Mouse (Mus musculus) adrenal gland, adult 10 weeks (tissue): ENCODE measurements around the gene Epb41l1. TPM values are rescaled to one million over a fixed set of nuclear protein-coding genes. Genes with fewer than 3 reads are reported as not detected.

Experiments used
- polyA plus RNA-seq: library from polyadenylated mRNA; stranded (reverse); fragments of 350-450 nt; fragmentation: Illumina TruSeq; extraction: RNeasy Lipid Tissue Mini Kit (QIAGEN cat#74804); gene quantifications from one replicate; pipeline ENCODE4 v1.2.3, GENCODE M21; 2014; ENCODE audit warnings: low read depth, low replicate concordance

Gene Epb41l1
- 18.9 TPM for polyA plus RNA-seq

DNA sequence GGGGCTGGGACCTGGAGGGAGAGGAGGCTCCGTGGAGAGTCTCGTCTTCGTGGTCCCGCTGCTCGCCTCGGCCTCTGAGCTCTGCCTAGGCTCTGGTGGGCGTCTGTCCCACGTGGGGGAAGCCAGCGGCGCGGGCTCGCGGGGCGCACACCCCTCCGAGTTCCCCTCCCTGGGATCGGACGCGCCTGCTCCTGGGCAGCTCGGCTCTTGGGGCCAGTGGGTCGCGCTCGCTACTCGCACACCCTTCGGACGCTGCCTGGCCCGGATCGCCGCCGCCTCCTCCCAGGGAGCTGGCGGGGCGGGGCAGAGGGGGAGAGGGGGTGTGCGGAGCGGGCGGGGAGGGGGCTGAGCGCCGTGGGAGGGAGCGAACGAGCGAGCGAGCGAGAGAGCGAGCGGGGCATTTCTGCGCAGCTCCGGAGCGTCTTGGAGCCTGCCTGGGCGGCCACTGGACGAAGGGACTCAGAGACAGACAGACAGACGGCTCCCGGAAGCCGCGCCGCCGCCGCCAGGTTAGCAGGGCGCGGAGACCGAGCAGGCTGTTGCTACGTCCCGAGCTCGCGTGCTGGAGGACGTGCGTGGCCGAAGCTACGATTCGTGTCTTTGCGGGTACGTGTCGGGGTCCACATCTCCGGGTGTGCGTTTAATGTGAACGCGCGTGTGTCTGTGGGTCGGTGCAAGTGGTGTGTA, at the start of gene Epb41l1:
TSS of gene Epb41l1 (plus strand) at position 216 of the 687 bp plus-strand sequence.

DNA sequence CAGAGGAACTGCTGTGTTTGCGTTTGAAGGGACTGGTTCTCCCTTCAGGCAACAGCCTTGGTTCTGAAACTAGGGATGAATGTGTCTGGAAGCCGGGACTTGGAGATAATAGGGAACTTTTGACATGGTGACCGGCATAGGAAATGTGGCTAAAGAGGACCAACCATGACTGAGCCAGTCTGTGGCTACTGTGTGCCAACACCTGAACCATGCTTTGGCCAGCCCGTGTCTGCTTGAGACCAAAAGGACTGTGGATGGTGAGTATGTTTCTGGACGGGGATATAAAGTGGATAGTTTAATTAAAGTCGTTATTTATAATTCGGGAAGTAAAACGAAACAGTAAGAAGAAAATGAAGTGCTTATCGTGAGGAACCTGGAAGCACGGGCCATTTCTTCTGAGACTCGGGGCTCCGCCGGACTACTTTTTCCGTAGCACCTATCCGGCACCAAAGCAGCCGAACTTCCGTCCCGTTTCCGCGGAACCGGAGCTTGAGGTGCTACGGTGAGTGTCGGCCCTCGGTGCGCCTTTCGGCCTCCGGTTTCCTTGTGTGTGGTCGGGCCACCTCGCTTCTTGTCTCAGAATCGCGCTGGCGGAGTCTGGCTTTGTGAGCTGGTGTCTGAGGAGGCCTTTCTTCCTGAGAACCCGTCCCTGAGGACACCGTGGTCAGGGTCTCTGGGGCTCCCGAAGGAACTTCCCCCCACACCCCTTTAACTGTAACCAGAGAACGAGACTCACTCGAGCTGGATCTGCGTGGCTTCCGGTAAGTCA, 126.6 kb downstream of the Epb41l1 start, which contains the start of gene Aar2:
TSS of gene Aar2 (plus strand) at position 462 of the 769 bp plus-strand sequence.

Other genes starting within 250 kb of the Epb41l1 start
- 715 TPM for gene Rbm39, start 240.7 kb upstream of the Epb41l1 start, polyA plus RNA-seq
- 50.4 TPM for gene Phf20, start 224.4 kb upstream of the Epb41l1 start, polyA plus RNA-seq
- gene Cnbd2, start 108.6 kb upstream of the Epb41l1 start, polyA plus RNA-seq: 0.82 TPM
- not detected for gene Scand1, start 108.2 kb upstream of the Epb41l1 start, polyA plus RNA-seq
- gene Aar2, start 126.7 kb downstream of the Epb41l1 start, polyA plus RNA-seq: 7.5 TPM
- gene Dlgap4, start 192.8 kb downstream of the Epb41l1 start, polyA plus RNA-seq: 5.8 TPM